Mouse (Mus musculus): ENCODE measurements around the gene Enthd1.

GRCm38 (mm10) chr15:80556021-80556420 lies 8.9 kb downstream of the Enthd1 start:
- TF ChIP-seq TAL1 (IDR thresholded peaks at IDR 0.05; ENCODE audit: low read length): no peak
- TF ChIP-seq GATA1 (IDR thresholded peaks at IDR 0.05; ENCODE audit: low read length): no peak

Data from erythroblast, embryonic 14.5 days (primary cell).